Mouse (Mus musculus) neutrophil, adult 83 days (primary cell): Measurements from ENCODE around the gene Ubald2. TPM values are rescaled to one million over a fixed set of nuclear protein-coding genes. Genes with fewer than 3 reads are reported as not detected.

Source experiments
- total RNA-seq, 2 experiments: library from RNA; stranded (reverse); gene quantifications; one replicate each; pipeline ENCODE4 v1.2.4; 2023

Ubald2 gene
- 10 to 100 TPM; 69.9 to 86.6 TPM for total RNA-seq

DNA sequence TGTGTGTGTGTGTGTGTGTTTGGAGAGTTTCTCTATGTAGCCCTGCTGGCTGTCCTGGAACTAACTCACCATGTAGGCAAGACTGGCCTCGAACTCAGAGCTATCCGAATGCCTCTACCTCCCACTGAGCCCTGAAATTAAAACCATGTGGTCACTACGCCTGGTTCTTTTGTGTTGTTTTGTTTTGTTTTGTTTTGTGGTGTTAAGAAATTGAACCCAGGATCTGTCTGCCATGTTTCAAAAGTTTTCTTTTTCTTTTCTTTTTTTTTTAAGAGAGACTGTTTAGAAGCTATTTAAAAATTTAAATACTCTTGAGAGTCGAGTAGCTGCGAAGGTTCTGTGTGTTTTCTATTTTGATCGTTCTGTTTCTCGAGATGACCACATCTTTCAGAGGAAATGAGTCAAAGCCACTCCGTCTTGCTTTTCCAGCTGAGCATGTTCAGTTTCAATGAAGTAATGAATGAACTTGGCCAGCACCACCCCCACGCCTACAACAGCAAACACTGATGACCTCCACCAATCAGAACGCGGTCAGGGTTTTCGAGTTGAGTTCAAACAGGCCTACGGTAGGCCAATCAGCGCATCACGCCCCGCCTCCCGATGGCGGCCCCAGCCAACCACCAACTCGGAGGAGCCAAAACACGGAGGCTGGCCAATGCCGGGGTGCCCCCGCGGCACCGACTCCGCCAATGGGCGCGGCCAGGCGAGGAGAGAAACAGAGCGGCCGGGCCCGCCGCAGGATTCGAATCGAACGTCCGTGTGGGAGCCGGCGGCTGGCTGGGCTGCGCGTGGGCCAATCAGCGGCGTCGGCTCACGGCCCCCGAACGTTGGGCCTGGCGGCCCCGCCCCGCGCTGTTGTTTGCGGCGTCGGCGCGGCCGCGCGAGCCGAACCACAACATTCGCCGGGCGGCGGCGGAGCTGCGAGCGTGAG, at the start of gene Ubald2:
TSS of gene Ubald2 (plus strand) at position 739 of the 931 bp plus-strand sequence.

DNA sequence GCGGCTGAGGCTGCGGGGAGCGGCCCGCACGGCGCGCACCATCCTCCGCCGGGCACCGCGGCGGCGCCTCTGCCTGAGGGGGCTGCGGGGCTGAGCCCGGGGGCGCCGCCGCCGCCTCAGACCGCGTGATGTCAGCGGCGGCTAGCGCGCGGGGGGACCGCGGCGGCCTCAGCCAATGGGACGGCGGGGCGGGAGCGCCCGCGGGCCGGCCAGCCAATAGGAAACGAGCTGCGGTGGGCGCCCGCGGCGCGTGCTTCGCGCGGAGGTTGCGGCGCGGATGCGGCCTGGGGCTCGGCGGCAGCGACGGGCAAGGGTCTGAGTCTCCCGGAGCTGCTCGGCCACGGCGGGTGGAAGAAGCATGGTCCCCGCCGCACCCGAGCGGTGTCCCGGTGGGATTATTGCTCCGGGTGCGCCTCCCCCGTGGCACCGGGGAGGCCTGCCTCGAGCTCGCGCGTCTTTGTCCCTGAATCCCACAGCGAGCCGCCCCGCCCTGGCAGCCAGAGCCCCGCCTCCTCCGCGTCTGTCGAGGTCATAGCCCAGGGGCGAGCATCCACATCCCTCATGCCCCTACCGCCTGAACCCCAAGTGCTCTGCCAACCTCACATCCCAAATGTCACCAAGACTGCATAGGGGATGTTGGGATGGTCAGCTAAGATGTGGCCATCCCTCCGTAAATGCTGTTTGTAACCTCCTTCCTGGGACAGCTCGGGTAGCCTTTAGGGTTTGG, 20.8 kb upstream of the Ubald2 start, which contains the start of gene Rnf157:
TSS of gene Rnf157 (minus strand) at position 129 of the 727 bp plus-strand sequence.

DNA sequence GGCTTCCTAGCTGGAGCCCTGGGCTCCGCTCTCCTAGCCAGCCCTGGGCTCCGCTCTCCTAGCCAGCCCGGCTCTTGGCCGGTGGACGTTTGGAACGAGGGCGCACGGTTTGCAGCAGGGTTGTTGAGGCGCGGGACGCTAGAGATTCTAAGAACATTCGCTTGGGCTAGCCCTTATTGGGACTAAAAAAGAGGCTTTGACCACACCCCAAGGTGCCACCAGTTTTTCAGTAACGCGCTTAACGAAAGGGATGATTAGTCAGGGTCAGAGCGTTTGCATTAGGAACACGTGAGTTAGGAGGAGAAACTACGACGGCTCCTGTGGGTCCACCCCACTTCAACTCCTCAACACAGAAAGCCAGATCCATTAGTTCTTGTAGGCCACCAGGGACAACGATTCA, 32.2 kb downstream of the Ubald2 start, which contains the start of gene Qrich2:
TSS of gene Qrich2 (minus strand) at position 101 of the 400 bp plus-strand sequence.

Other genes starting within 250 kb of the Ubald2 start
- 10 to 100 TPM; 24.6 to 28.1 TPM for gene Ten1, start 235.2 kb upstream of the Ubald2 start, total RNA-seq
- gene Acox1, start 235.0 kb upstream of the Ubald2 start, total RNA-seq: 10 to 100 TPM; 25.9 to 28.7 TPM
- gene Evpl, start 196.0 kb upstream of the Ubald2 start, total RNA-seq: not detected
- 10 to 100 TPM; 36.8 to 39.4 TPM for gene Srp68, start 159.9 kb upstream of the Ubald2 start, total RNA-seq
- not detected for gene Galr2, start 153.2 kb upstream of the Ubald2 start, total RNA-seq
- gene Exoc7, start 126.9 kb upstream of the Ubald2 start, total RNA-seq: 10 to 100 TPM; 37.1 to 42.5 TPM
- under 1 TPM in 1 of 2 experiments, not detected in 1; 0.22 TPM for gene Foxj1, start 98.7 kb upstream of the Ubald2 start, total RNA-seq
- gene Rnf157, start 21.1 kb upstream of the Ubald2 start, total RNA-seq: 1 to 10 TPM; 3.0 to 4.9 TPM
- under 1 TPM in 1 of 2 experiments, not detected in 1; 0.15 TPM for gene Qrich2, start 32.1 kb downstream of the Ubald2 start, total RNA-seq
- gene Prpsap1, start 60.1 kb downstream of the Ubald2 start, total RNA-seq: 10 to 100 TPM; 32.5 to 33.0 TPM
- 10 to 100 TPM in 1 of 2 experiments, 1 to 10 TPM in 1; 7.0 to 13.9 TPM for gene Sphk1, start 96.8 kb downstream of the Ubald2 start, total RNA-seq
- 1 to 10 TPM; 9.3 to 9.6 TPM for gene Ube2o, start 147.4 kb downstream of the Ubald2 start, total RNA-seq
- gene Aanat, start 152.3 kb downstream of the Ubald2 start, total RNA-seq: not detected
- gene Rhbdf2, start 192.9 kb downstream of the Ubald2 start, total RNA-seq: 10 to 100 TPM; 75.8 to 91.1 TPM
- gene Prcd, start 219.4 kb downstream of the Ubald2 start, total RNA-seq: not detected
- gene Cygb, start 220.2 kb downstream of the Ubald2 start, total RNA-seq: not detected